Mouse (Mus musculus): ENCODE measurements at regions not wholly inside any gene's neighbourhood (a gene's known extent, or its start where the extent isn't known, plus 50 kb on each side); places are given as distances from the start of the nearest gene placed in this dataset.

DNA sequence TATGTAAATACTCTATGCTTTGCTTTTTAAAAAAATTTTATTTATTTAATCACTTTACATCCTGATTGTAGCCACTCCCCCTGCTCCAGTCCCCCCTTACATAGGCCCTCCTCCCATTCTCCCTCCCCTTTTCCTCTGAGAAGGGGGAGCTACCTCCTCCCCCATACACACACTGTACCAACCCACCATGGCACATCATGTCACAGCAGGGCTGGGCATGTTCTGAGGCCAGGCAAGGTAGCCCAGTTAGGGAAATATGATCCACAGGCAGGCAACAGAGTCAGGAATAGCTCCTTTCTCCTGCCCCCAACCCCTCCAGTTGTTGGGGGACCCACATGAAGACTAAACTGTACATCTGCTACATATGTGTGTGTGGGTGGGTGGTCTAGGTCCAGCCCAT is 1130.7 kb upstream of the Gulo start:
- no peak for DNase-seq (ENCODE audit: low spot score)

DNA sequence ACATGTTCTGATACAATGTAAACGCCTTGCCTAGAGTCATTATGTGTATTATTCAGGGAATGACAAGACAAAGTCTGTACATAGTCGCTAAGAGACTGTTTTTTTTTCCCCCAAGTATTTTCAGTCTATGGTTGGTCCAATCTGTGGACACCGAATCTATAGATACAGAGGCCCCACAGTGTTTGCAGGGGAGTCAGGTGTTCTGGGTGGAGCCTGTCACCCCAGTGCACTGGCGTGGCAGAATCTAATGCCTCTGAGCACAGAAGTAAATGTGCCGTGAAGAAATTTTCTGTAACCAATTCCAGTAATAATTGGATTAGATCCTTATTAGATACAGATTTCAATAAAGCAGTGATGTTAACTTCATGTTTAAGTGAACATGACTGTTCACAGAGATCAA is 1130.1 kb upstream of the Gulo start:
- DNase-seq (ENCODE audit: low spot score), result no peak

DNA sequence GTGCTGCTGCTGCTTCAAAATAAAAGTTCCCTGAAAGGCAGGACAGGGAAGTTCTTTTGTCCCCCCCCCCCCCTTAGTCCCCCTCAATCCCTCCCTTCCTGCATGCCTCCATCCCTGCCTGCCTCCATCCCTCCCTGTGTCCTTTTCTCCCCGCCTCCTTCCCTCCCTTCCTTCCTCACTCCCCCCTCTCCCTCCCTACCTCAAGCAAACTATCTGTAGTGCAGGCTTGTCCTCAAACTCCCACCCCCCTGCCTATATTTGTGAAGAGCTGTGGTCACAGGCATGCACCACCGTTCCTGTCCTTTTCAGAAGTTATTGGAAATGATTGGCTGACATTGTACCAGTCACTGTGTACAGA is 1127.1 kb upstream of the Gulo start:
- no peak for DNase-seq (ENCODE audit: low spot score)

GRCm38 (mm10) chr14:67135221-67136140 is 1126.5 kb upstream of the Gulo start:
- DNase-seq (ENCODE audit: low spot score), result peak; percentile 51

DNA sequence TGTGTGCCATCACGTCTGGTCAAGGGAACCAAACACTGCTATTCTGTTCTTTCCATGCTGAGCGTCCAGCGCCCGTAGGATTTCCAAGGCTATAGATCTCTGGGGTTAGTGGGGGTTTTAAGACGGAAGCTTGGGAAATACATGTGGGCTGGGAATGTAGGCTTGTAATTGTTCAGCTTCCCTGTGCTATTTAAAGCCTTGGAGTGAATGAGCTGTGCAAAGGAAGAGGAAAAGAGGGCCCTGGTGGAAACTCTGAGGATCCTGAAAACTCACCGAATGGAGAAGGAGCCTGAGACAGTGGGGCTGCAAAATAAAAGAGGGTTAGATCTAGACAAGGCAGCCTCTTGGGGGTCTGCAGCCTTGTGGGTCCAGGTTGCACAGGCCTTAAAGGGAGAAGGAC is 1124.2 kb upstream of the Gulo start:
- DNase-seq (ENCODE audit: low spot score), result no peak

DNA sequence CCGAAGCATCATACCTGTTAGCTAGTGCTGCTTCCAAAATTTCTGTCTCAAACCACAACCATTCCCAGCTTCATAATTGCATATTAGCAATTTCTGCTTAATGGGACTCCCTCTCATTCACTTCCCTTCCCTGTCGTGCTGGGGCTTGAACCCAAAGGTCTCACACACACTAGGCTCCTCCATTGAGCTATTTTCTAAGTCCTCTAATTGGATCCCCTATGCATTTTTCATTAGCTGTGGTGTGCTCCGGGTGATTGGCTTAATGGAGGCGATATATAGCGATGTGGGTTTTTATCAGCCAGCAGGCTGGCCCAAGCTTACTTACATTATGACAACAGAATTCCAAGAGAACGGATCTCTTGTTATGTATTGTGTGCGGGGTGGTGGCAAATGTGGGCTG is 1118.1 kb upstream of the Gulo start:
- DNase-seq (ENCODE audit: low spot score), result no peak

DNA sequence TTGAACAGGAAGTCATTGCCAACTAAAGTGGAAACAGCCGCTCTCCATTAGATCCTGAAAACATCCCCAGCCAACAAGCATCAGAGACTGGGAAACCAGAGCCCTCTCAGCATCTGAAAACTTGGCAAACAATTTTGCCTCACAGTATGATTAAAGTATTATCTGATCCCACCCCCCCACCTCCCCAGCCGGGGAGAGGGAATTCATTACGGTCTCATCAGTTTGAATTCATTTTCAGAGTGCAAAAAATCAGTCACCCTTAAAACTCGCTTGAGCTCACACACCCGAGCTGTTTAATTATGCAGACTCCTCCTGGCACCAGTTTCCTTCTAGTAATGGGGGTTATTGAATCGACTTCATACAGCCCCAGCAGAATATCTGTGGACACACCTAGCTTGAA is 1117.2 kb upstream of the Gulo start:
- DNase-seq (ENCODE audit: low spot score), result no peak

DNA sequence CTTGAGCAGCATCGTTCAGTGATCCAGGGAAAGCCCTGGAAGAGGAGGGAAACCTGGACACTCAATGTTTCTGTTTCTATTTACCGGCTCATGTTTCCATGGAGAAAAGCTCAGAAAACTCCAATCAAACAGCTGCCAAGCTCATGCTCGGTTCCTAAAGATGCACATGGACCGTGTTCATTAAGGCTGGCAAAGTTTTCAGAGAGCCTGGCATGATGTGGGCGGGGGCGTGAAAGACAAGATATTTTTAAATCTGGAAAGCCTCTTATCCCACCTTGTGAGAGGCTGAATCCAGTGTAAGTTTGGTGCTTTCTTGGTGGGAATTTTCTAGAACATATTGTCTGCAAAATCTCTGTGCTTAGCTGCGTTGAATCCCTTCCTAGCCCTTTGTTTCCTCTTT is 1114.3 kb upstream of the Gulo start:
- no peak for DNase-seq (ENCODE audit: low spot score)

Measured in urinary bladder, postnatal 14 days (tissue).